Mouse (Mus musculus): Measurements from ENCODE around the gene Calhm3. TPM values are rescaled to one million over a fixed set of nuclear protein-coding genes. Genes with fewer than 3 reads are reported as not detected.

Calhm3 gene
- total RNA-seq (2021), result not detected
- long read RNA-seq, experiment 1, result 0 reads
- long read RNA-seq, experiment 2, result 0 reads

- no peak for DNase-seq
These were observed at the start of gene Calhm3 for GRCm38 (mm10) chr19:47157664-47158063. Calhm3 (minus strand) TSS chr19:47157764.

- no peak for DNase-seq
These were observed 48.6 kb upstream of the Calhm3 start for GRCm38 (mm10) chr19:47206126-47206525.

DNA sequence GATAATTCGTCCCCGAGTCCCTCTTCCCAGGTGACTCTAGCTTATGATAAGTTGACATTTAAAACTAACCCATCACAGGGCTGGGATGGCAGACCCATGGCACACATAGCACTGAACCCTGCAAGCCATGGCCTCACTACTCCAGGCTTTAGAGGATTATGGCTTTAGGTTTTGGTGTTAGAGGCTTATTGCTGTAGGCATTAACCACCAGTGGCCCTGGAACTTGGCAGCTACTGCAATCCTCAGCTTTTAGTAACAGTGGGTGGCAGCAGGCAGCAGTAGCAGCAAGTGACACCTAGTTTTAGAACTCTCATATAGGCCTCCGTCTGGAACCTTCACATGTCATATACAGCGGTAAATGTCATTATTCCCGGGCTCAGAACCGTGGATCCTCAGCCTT, 47.1 kb upstream of the Calhm3 start:
- no peak for DNase-seq

DNA sequence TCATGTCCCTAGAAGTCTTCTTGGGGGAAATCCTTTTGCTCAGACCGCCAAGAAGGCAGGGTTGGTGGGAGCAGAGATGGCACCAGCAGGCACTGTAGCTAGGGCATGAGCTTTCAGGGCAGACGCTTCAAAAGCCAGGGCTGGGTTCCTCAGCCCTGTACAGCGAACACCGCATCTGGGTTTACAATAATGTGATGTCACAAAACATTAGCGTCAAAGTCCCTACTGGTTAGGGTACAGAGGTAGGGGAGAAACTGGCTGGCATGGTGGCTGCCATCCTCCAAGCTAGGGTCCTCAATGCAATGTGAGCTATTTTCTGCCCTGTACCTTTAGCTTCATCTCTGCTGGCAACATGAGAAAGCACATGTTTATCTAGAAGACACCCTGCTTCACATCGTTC, 45.5 kb upstream of the Calhm3 start:
- DNase-seq, result no peak

DNA sequence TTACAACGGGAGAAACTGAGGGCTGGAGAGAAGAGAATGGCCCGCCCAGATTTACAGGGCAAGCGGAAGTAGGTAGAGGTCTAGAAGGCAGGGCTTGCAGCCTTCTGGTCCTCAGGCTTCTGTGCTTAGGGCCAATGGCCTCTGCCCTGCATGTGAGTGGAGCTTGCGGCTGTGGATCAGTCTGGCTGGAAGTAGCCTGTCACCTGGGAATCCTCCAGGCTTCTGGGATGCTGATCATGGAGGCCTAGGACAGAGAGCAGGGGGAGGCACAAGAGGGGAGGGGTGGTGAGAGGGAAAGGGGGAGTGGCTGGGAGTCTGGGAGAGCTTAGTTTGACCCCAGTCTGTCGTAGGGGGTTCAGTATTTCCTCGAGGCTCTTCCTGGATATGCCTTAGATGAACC, 44.9 kb upstream of the Calhm3 start:
- no peak for DNase-seq

GRCm38 (mm10) chr19:47201972-47202371, 44.4 kb upstream of the Calhm3 start:
- DNase-seq, result no peak

- no peak for DNase-seq
These were observed 41.2 kb upstream of the Calhm3 start for GRCm38 (mm10) chr19:47198671-47199350.

GRCm38 (mm10) chr19:47192158-47192557, 34.6 kb upstream of the Calhm3 start:
- no peak for DNase-seq

- DNase-seq, result no peak
These were observed 31.1 kb upstream of the Calhm3 start for GRCm38 (mm10) chr19:47188515-47189128.

DNA sequence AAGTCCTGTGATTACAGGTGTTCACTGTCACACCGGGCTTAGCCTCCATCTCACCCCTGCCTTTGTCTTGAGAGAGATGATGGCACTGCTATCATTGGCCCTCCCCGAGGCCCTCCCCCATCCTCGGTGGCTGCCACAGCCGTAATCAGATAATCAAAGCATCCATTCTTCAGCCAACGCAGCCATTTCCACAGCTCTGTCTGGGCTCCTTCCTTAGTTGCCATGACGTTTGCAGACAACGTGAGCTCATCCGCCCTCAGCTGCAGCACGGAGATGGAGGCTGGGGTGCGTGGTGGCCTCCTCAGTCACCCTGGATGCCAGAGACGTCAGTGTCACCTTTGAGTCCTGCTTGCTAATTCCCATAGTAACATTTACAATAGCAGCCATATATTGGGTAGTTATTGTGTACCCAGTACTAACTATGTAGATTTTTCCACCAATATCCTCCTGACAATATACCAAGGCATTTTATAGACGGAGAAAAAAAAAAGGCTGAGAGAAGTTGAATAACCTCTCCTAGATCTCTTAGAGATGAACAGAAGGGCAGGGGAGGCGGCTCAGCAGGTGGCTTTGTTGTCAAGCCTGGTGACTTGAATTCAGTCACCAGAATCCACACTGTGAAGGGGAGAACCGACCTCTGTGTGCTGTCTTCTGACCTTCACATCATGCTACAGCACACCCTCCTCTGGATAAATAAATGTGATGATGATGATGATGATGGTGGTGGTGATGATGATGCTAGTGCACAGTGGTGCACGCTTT, 29.1 kb upstream of the Calhm3 start:
- no peak for DNase-seq

DNA sequence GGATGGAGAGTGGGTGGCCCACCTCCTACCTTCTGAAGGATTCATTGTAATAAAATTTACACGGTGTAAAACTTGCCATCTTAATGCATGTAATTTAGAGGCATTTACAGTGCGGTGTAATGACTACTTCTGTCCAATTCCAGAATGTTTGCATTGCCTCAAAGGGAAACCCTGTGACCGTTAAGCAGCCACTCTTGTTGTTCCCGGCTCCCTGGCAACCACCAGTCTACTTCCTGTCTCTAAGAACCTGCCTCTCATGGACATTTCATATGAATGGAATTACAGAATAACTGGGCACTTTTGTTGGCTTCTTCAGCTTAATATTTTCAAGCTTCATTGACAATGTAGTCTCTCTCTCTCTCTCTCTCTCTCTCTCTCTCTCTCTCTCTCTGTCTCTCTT, 27.2 kb upstream of the Calhm3 start:
- DNase-seq, result no peak

DNA sequence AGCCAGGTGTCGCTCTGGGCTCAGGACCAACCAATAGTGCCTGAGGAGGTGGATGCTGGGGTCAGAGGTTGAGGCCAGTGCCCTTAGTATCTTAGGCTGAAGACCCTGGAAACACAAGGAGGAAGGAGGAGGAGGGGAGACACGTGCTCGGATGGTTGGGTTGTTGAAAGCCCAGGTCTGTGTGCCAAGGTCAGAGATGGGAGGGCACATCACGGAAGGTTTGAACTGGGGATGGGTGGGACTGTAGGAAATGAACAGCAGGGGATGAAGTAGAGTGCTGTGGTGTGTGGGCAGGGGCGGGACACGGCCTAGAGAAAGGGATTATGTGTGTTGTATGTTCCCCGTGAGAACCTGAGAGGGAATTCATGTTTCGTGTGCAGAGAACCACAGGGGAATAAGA, 26.7 kb upstream of the Calhm3 start:
- DNase-seq, result no peak

- no peak for DNase-seq
These were observed 22.4 kb upstream of the Calhm3 start for GRCm38 (mm10) chr19:47180011-47180410.

DNA sequence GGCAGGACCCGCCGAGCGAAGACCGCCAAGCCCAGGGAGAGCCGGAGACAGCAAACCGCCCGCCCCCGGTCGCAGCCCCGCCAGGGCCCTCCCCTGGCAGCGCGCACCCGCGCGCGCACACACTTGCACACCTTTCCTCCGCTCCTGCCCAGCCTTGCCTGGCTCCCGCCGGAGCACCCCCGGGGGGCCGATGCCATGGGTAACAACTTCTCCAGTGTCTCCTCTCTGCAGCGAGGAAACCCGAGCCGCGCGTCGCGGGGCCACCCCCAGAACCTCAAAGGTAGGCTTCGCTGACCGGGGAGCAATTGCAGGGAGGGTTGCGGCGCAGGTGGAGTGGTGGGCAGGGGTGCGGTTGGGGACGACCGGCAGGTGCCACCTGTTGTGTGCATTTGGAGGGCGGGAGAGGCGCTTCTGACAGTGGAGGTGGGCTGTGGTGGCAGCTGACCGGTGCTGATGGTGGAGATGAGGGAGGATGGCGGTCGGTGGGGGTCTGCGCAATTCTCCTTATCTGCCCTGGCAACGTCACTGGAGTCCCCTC, 21.8 kb upstream of the Calhm3 start:
- DNase-seq, result peak; percentile 47

GRCm38 (mm10) chr19:47178431-47179271, 21.1 kb upstream of the Calhm3 start, which contains the start of gene Neurl1a:
Neurl1a (plus strand) TSS chr19:47178820.
- peak; percentile 75 for DNase-seq

- peak; percentile 39 for DNase-seq
These were observed 20.4 kb upstream of the Calhm3 start for GRCm38 (mm10) chr19:47178001-47178400.

DNA sequence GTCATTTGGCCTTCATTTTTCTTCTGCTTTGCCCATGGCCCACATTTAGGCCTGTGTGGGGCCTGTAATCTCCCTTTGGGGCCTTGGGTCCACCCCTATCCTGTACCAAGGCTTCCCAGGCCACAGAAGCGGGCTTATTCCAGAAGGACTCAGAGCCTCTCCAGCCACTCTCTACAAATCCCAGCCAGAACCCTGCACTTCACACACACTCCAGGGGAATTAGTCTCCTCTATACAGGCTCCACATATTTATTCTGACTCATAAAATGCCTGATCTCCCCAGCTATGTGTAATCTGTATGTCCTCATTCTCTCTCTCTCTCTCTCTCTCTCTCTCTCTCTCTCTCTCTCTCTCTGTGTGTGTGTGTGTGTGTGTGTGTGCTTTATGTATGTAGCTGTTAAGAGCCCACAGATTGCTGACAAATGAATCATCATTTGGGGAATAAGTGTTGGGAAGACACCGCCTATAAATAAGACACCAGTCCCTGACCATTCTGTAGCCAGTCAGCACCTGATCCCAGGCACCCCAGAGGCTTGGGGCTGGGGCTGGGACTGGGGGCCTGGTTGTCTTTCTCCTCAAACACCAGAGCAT, 19.4 kb upstream of the Calhm3 start:
- DNase-seq, result no peak

- DNase-seq, result no peak
These were observed 17.9 kb upstream of the Calhm3 start for GRCm38 (mm10) chr19:47175472-47175871.

DNA sequence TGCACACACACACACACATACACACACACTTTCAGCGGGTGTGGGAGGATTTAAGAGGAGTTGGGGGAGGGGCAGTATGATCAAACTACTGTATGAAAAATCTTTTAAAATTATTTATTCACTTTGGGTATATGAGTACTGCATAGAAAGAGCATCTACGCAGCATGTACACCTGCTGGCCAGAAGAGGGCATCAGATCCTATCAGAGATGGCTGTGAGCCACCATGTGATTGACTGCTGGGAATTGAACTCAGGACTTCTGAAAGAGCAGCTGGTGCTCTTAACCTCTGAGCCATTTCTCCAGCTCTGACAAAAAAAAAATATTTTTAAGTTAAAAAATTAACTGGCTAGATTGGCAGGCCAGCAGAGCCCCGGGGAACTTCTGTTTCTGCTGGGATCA, 17.0 kb upstream of the Calhm3 start:
- no peak for DNase-seq

DNA sequence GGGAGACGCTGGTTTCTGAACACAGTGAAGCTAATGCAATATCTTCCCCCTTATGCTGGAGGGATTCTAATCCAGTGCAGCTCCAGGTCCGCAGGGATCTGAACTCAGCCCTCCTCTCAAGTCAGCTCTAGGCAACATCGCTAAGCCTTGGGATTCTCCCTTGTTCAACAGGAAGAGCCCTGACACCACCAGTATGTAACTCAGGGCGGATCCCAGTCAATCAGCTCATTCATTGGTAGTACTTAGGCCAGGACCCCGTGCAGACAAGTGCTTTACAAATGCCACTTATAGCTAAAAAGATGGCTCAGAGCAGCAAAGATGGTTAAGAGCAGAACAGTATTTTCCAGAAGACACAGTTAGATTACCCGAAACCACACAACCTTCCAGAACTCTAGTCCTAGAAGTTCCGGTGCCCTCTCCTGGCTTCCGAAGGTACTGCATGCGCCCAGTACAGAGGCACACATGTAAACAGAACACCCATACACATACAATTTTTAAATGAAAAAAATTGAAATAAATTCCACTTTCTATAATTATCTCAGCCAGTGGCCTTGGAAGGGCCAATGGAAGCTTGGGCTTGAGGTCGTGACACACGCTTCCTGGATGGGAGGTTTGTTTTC, 11.3 kb upstream of the Calhm3 start:
- DNase-seq, result peak; percentile 93

GRCm38 (mm10) chr19:47168223-47168622, 10.7 kb upstream of the Calhm3 start:
- peak; percentile 34 for DNase-seq
